Mouse (Mus musculus) MN1 (cell line): ENCODE results near the gene Ly86.
A peak's percentile ranks its signal among the peaks of the same experiment; 100 is the strongest.

Experiments
- DNase-seq: peaks from one replicate; pipeline ENCODE4 v3.0.0-alpha.2; 2016; ENCODE audit warnings: low spot score

Gene Ly86

GRCm38 (mm10) chr13:37353016-37353415, 8.0 kb downstream of the Ly86 start:
- DNase-seq, result no peak

- no peak for DNase-seq
Observed at GRCm38 (mm10) chr13:37353868-37354267, 8.9 kb downstream of the Ly86 start.

- DNase-seq, result no peak
Observed at GRCm38 (mm10) chr13:37354432-37354831, 9.4 kb downstream of the Ly86 start.

- DNase-seq, result no peak
Observed at GRCm38 (mm10) chr13:37355642-37356331, 10.8 kb downstream of the Ly86 start.

GRCm38 (mm10) chr13:37356549-37356948, 11.5 kb downstream of the Ly86 start:
- no peak for DNase-seq

GRCm38 (mm10) chr13:37358112-37358511, 13.1 kb downstream of the Ly86 start:
- DNase-seq, result no peak

- peak; percentile 45 for DNase-seq
Observed at GRCm38 (mm10) chr13:37361249-37361648, 16.2 kb downstream of the Ly86 start.

GRCm38 (mm10) chr13:37364351-37364750, 19.3 kb downstream of the Ly86 start:
- peak; percentile 62 for DNase-seq

GRCm38 (mm10) chr13:37376411-37376810, 31.4 kb downstream of the Ly86 start:
- DNase-seq, result peak; percentile 26

GRCm38 (mm10) chr13:37388222-37389202, 43.5 kb downstream of the Ly86 start:
- DNase-seq, result peak; percentile 38

GRCm38 (mm10) chr13:37389296-37389695, 44.3 kb downstream of the Ly86 start:
- DNase-seq, result no peak

- no peak for DNase-seq
Observed at GRCm38 (mm10) chr13:37398791-37399190, 53.8 kb downstream of the Ly86 start.

GRCm38 (mm10) chr13:37399340-37399739, 54.3 kb downstream of the Ly86 start:
- no peak for DNase-seq

- no peak for DNase-seq
Observed at GRCm38 (mm10) chr13:37402421-37402820, 57.4 kb downstream of the Ly86 start.

GRCm38 (mm10) chr13:37403708-37404107, 58.7 kb downstream of the Ly86 start:
- DNase-seq, result no peak

- DNase-seq, result no peak
Observed at GRCm38 (mm10) chr13:37415696-37416095, 70.7 kb downstream of the Ly86 start.

GRCm38 (mm10) chr13:37423416-37423815, 78.4 kb downstream of the Ly86 start:
- DNase-seq, result no peak

GRCm38 (mm10) chr13:37424904-37425303, 79.9 kb downstream of the Ly86 start:
- no peak for DNase-seq

GRCm38 (mm10) chr13:37425406-37425805, 80.4 kb downstream of the Ly86 start:
- DNase-seq, result no peak

- DNase-seq, result no peak
Observed at GRCm38 (mm10) chr13:37426578-37427336, 81.7 kb downstream of the Ly86 start.

- no peak for DNase-seq
Observed at GRCm38 (mm10) chr13:37428496-37428895, 83.5 kb downstream of the Ly86 start.

GRCm38 (mm10) chr13:37429661-37430271, 84.8 kb downstream of the Ly86 start:
- DNase-seq, result no peak
